Mouse (Mus musculus) testis, adult 2 months (tissue): ENCODE results near the gene Camkk2.

Experiments used
- CTCF ChIP-seq: fragments of 200-500 bp; IDR thresholded peaks from 2 replicates; pipeline ENCODE4 v1.5.1; 2012; ENCODE audit warnings: low read depth, mild to moderate bottlenecking, inconsistent platforms, low read length, moderate library complexity; ENCODE audit not compliant: control insufficient read depth, insufficient read depth, insufficient replicate concordance
- POLR2A ChIP-seq: fragments of 200-500 bp; IDR thresholded peaks from 2 replicates; pipeline ENCODE4 v1.6.1; 2012; ENCODE audit warnings: low read depth, mild to moderate bottlenecking, inconsistent platforms, low read length, moderate library complexity; ENCODE audit not compliant: control insufficient read depth

DNA sequence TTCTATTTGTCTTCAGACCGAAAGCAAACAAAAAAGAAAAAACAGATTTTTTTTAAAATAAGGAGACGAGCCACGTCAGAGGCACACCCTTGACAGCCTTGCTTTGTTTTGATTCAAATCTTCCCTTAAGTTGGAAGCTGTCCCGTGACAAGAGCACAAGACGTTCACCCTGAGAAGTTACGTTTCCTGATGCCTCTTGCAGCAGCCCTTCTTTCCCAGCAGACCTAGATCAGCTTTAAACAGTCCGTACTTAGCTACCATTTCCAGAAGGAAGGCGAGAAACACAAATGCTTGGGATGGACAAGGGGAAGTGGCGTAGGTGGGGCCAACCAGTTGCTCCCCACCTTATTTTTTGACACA lies 80.5 kb downstream of the Camkk2 start:
- TF ChIP-seq POLR2A (no peak), CTCF (no peak)
